Mouse (Mus musculus) ovary, postnatal 10 days (tissue): Measurements from ENCODE around the gene Gucy1b1.

Experiments
- DNase-seq: peaks from one replicate; pipeline ENCODE4 v3.0.0; 2022; ENCODE audit warnings: low spot score

Gucy1b1 gene

GRCm38 (mm10) chr3:82074201-82074851, at the start of gene Gucy1b1:
Gucy1b1 (minus strand) TSS chr3:82074689.
- peak; percentile 22 for DNase-seq

- no peak for DNase-seq
Measured at GRCm38 (mm10) chr3:82118916-82119315, 44.4 kb upstream of the Gucy1b1 start.

GRCm38 (mm10) chr3:82112439-82112838, 38.0 kb upstream of the Gucy1b1 start:
- no peak for DNase-seq

- no peak for DNase-seq
Measured at GRCm38 (mm10) chr3:82111986-82112385, 37.5 kb upstream of the Gucy1b1 start.

GRCm38 (mm10) chr3:82108951-82109350, 34.5 kb upstream of the Gucy1b1 start:
- DNase-seq, result no peak

- DNase-seq, result no peak
Measured at GRCm38 (mm10) chr3:82104229-82104628, 29.7 kb upstream of the Gucy1b1 start.

GRCm38 (mm10) chr3:82099127-82099526, 24.6 kb upstream of the Gucy1b1 start:
- no peak for DNase-seq

GRCm38 (mm10) chr3:82096801-82097200, 22.3 kb upstream of the Gucy1b1 start:
- DNase-seq, result no peak

GRCm38 (mm10) chr3:82073741-82074181, 728 bp downstream of the Gucy1b1 start:
- peak; percentile 18 for DNase-seq

- no peak for DNase-seq
Measured at GRCm38 (mm10) chr3:82067830-82068229, 6.7 kb downstream of the Gucy1b1 start.

GRCm38 (mm10) chr3:82061402-82062180, 12.9 kb downstream of the Gucy1b1 start:
- DNase-seq, result no peak

- DNase-seq, result no peak
Measured at GRCm38 (mm10) chr3:82057201-82057600, 17.3 kb downstream of the Gucy1b1 start.

GRCm38 (mm10) chr3:82054283-82054974, 20.1 kb downstream of the Gucy1b1 start:
- DNase-seq, result no peak

GRCm38 (mm10) chr3:82052029-82052428, 22.5 kb downstream of the Gucy1b1 start:
- no peak for DNase-seq

GRCm38 (mm10) chr3:82051468-82051867, 23.0 kb downstream of the Gucy1b1 start:
- no peak for DNase-seq

- DNase-seq, result no peak
Measured at GRCm38 (mm10) chr3:82048681-82049080, 25.8 kb downstream of the Gucy1b1 start.

- DNase-seq, result no peak
Measured at GRCm38 (mm10) chr3:82048078-82048477, 26.4 kb downstream of the Gucy1b1 start.

- DNase-seq, result no peak
Measured at GRCm38 (mm10) chr3:82047100-82047753, 27.3 kb downstream of the Gucy1b1 start.

- no peak for DNase-seq
Measured at GRCm38 (mm10) chr3:82046087-82046486, 28.4 kb downstream of the Gucy1b1 start.

- DNase-seq, result no peak
Measured at GRCm38 (mm10) chr3:82044902-82045301, 29.6 kb downstream of the Gucy1b1 start.

GRCm38 (mm10) chr3:82043676-82044075, 30.8 kb downstream of the Gucy1b1 start:
- no peak for DNase-seq
